Mouse (Mus musculus) heart, embryonic 15.5 days (tissue): ENCODE data around the gene Ptgr1. TPM values are rescaled to one million over a fixed set of nuclear protein-coding genes. Genes with fewer than 3 reads are reported as not detected.

Source experiments
- ATAC-seq: fragments of 200-750 bp; cut with Nextera tagmentation; replicated peaks from 2 replicates; pipeline ENCODE4 v1.8.0; 2017; ENCODE audit warnings: low read depth, moderate TSS enrichment; ENCODE audit not compliant: insufficient number of reproducible peaks, insufficient read depth, low FRiP score
- H3K27ac ChIP-seq: fragments of 300-500 bp; sonication (generic); 2 replicates; pipeline ENCODE4 v1.5.1; 2015; ENCODE audit warnings: mild to moderate bottlenecking, inconsistent platforms
- H3K27me3 ChIP-seq: fragments of 300-500 bp; sonication (generic); 2 replicates; pipeline ENCODE4 v1.6.1; 2015; ENCODE audit warnings: inconsistent platforms
- H3K36me3 ChIP-seq: fragments of 300-500 bp; sonication (generic); 2 replicates; pipeline ENCODE4 v1.6.1; 2015; ENCODE audit warnings: mild to moderate bottlenecking, inconsistent platforms
- H3K4me1 ChIP-seq: fragments of 300-500 bp; sonication (generic); replicated peaks from 2 replicates; pipeline ENCODE4 v1.6.1; 2015; ENCODE audit warnings: inconsistent platforms
- H3K4me2 ChIP-seq: fragments of 300-500 bp; sonication (generic); 2 replicates; pipeline ENCODE4 v1.6.1; 2015; ENCODE audit warnings: inconsistent platforms, mild to moderate bottlenecking, moderate library complexity
- H3K4me3 ChIP-seq: fragments of 300-500 bp; sonication (generic); 2 replicates; pipeline ENCODE4 v1.5.1; 2015; ENCODE audit warnings: mild to moderate bottlenecking, inconsistent platforms
- H3K9ac ChIP-seq: fragments of 300-500 bp; sonication (generic); 2 replicates; pipeline ENCODE4 v1.6.1; 2015; ENCODE audit warnings: mild to moderate bottlenecking, inconsistent platforms
- H3K9me3 ChIP-seq: fragments of 300-500 bp; sonication (generic); replicated peaks from 2 replicates; pipeline ENCODE4 v1.6.1; 2016; ENCODE audit warnings: inconsistent platforms
- WGBS: fragments of 180-500 bp; shearing (Covaris S2); methylation state at CpG from one replicate; pipeline ENCODE4 v1.1.7; 2015; ENCODE audit warnings: mixed read lengths; 5-methylcytosine and 5-hydroxymethylcytosine counted together
- polyA plus RNA-seq: library from polyadenylated mRNA; unstranded; fragments of >200 nt; fragmentation: Nextera tagmentation; extraction: Ambion mirVana; gene quantifications from 2 replicates; pipeline ENCODE4 v1.2.1, GENCODE M21; 2015

Ptgr1 gene
- polyA plus RNA-seq, 1 experiment from 2014 or later = 11.3 TPM

DNA sequence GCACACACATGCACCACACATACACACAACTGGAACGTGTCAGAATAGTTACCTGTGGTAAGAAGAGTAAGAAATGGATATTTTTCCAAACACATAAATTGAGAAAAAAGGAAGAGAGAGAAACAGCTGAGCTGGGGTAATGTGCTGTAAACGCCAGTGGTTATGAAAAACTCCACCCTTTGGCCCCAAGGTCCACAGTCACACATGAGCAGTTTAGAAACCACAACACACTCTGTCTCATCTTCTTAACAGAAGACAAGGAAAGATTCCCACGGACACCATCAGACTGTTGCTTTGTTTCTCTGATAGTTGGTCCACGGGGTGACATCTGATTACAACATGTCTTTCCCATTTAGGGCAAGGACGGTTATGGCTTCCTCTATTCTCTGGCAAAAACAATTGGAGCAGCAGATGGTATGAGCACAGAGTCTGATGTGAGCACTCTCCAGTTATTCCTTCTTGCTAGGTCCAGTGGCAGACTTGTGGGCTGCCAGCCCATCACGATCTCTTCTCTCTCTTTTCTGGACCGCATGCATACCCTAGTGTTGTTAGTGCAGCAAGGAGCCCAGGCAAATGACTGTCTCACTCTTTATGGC lies 2.5 kb upstream of the Ptgr1 start:
- H3K9ac ChIP-seq = no peak overlapping the region
- no peaks in the 10 kb centered on the region for H3K9me3 ChIP-seq
- no peaks in the 10 kb centered on the region for H3K36me3 ChIP-seq
- H3K27ac ChIP-seq = no peak overlapping the region
- no peak for ATAC-seq
- 78% methylated on average over 7 of the region's 7 CpGs for WGBS
- H3K4me1 ChIP-seq = peaks cover 11% of the 10 kb centered on the region
- no peak overlapping the region for H3K4me2 ChIP-seq
- no peak overlapping the region for H3K4me3 ChIP-seq
- H3K27me3 ChIP-seq = no peaks in the 10 kb centered on the region

- no peaks in the 10 kb centered on the region for H3K9me3 ChIP-seq
- peaks cover 11% of the 10 kb centered on the region for H3K4me1 ChIP-seq
- 13% methylated on average over 7 of the region's 7 CpGs for WGBS
- no peaks in the 10 kb centered on the region; the same call in 1 of the 2 replicates for H3K36me3 ChIP-seq
- H3K27me3 ChIP-seq = no peaks in the 10 kb centered on the region
- ATAC-seq = no peak
- H3K27ac ChIP-seq = no peak overlapping the region
- no peak overlapping the region for H3K9ac ChIP-seq
- H3K4me3 ChIP-seq = no peak overlapping the region
- H3K4me2 ChIP-seq = no peak overlapping the region
These were observed 1.7 kb downstream of the Ptgr1 start for GRCm38 (mm10) chr4:58985157-58985648.

- H3K27ac ChIP-seq = no peak overlapping the region
- 79% methylated on average over 8 of the region's 8 CpGs for WGBS
These were observed 4.1 kb downstream of the Ptgr1 start for GRCm38 (mm10) chr4:58982806-58983205.

DNA sequence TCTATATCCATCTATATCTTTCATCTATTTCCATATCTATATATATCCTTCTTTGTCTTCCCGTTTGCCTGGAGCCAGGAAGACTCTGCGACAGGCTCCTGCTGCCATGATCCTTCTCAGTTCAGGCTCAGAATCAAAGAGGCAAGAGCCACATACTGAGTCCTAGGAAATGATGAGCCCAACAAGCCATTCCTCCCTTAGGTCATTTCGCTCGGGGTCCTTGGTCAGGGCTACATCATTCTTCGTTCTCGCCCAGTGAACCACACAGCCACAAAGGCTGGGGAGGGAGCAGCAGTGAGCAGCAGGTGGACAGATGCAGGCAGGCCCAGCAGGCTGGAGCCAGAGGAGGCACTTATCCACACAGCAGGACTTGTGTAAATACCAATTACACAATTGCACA lies 5.5 kb downstream of the Ptgr1 start:
- no peaks in the 10 kb centered on the region; the same call in 1 of the 2 replicates for H3K36me3 ChIP-seq
- H3K27ac ChIP-seq = no peak overlapping the region
- no peak overlapping the region for H3K4me3 ChIP-seq
- ATAC-seq = no peak
- H3K9ac ChIP-seq = no peak overlapping the region
- H3K9me3 ChIP-seq = no peaks in the 10 kb centered on the region
- H3K4me2 ChIP-seq = no peak overlapping the region
- H3K4me1 ChIP-seq = 0 out of 2 replicates have a peak, but pooled peaks cover 3% of the 10 kb centered on the region
- no peaks in the 10 kb centered on the region for H3K27me3 ChIP-seq
- 81% methylated on average over 6 of the region's 6 CpGs for WGBS

More at GRCm38 (mm10) chr4:58982806-58983205, 4.1 kb downstream of the Ptgr1 start:
- Histone ChIP-seq H3K9ac (no peak overlapping the region), H3K9me3 (no peaks in the 10 kb centered on the region), H3K4me3 (no peak overlapping the region), H3K36me3 (no peaks in the 10 kb centered on the region; the same call in 1 of the 2 replicates), H3K4me2 (no peak overlapping the region), H3K27me3 (no peaks in the 10 kb centered on the region), H3K4me1 (peaks cover 11% of the 10 kb centered on the region)
- ATAC-seq = no peak

- H3K4me2 ChIP-seq = no peak overlapping the region
- no peaks in the 10 kb centered on the region; the same call in 1 of the 2 replicates for H3K36me3 ChIP-seq
- no peak overlapping the region for H3K4me3 ChIP-seq
- H3K27me3 ChIP-seq = no peaks in the 10 kb centered on the region
- no peaks in the 10 kb centered on the region for H3K9me3 ChIP-seq
- no peaks in the 10 kb centered on the region for H3K4me1 ChIP-seq
- 70% methylated on average over 5 of the region's 5 CpGs for WGBS
- H3K9ac ChIP-seq = no peak overlapping the region
- no peak for ATAC-seq
- no peak overlapping the region for H3K27ac ChIP-seq
These were observed 11.2 kb downstream of the Ptgr1 start for GRCm38 (mm10) chr4:58975711-58976110.

DNA sequence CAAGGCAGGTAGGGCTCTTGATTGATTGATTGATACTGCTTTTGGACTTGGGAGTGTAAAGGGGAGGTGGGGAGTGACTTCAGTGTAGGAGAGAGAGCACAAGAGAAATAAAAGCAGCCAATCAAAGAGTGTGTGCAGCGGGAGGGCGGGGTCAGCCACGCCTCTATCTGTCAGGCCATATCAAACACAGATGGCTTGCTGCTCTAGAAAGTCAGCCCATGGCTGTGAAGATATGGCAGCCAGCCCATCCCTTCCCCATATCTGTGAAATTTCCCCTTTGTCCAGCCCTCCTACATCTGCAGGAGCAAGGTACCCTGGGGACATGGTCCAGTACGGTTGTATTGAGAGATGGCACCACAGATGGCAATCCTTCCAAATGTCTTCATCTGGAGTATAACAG lies 16.2 kb downstream of the Ptgr1 start:
- ATAC-seq = no peak
- 76% methylated on average over 4 of the region's 4 CpGs for WGBS
- H3K9me3 ChIP-seq = no peaks in the 10 kb centered on the region
- H3K4me3 ChIP-seq = no peak overlapping the region
- H3K36me3 ChIP-seq = no peaks in the 10 kb centered on the region; the same call in 1 of the 2 replicates
- H3K27me3 ChIP-seq = no peaks in the 10 kb centered on the region
- no peaks in the 10 kb centered on the region for H3K4me1 ChIP-seq
- H3K9ac ChIP-seq = no peak overlapping the region
- no peak overlapping the region for H3K4me2 ChIP-seq
- H3K27ac ChIP-seq = no peak overlapping the region

DNA sequence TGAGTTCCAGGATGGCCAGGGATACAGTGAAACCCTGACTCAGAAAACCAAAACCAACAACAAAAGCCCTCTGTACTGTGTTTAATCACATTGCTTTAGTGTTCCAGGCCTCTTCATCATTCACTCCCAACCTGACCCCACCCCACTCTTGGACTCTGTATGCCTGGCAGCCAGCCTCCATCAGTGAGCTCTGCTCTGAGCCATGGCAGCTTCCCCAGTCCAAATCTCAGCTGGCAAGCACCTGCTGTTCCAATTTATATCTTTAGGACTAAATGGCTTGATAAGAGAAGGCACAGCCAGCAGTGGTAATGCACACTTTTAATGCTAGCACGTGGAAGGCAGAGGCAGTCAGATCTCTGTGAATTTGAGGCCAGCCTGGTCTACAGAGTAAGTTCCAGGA lies 21.8 kb downstream of the Ptgr1 start:
- ATAC-seq = no peak
- H3K27ac ChIP-seq = no peak overlapping the region
- no peak overlapping the region for H3K9ac ChIP-seq
- H3K36me3 ChIP-seq = no peaks in the 10 kb centered on the region
- WGBS = 92% methylated on average over 1 of the region's 1 CpGs
- no peak overlapping the region for H3K4me3 ChIP-seq
- no peaks in the 10 kb centered on the region for H3K9me3 ChIP-seq
- no peaks in the 10 kb centered on the region for H3K27me3 ChIP-seq
- H3K4me2 ChIP-seq = no peak overlapping the region
- H3K4me1 ChIP-seq = no peaks in the 10 kb centered on the region

GRCm38 (mm10) chr4:58963271-58963670 lies 23.6 kb downstream of the Ptgr1 start:
- Histone ChIP-seq H3K27me3 (no peaks in the 10 kb centered on the region), H3K9ac (no peak overlapping the region), H3K4me1 (no peaks in the 10 kb centered on the region), H3K27ac (no peak overlapping the region), H3K9me3 (no peaks in the 10 kb centered on the region), H3K36me3 (no peaks in the 10 kb centered on the region), H3K4me3 (no peak overlapping the region), H3K4me2 (no peak overlapping the region)
- ATAC-seq = no peak
- WGBS = 86% methylated on average over 4 of the region's 4 CpGs

DNA sequence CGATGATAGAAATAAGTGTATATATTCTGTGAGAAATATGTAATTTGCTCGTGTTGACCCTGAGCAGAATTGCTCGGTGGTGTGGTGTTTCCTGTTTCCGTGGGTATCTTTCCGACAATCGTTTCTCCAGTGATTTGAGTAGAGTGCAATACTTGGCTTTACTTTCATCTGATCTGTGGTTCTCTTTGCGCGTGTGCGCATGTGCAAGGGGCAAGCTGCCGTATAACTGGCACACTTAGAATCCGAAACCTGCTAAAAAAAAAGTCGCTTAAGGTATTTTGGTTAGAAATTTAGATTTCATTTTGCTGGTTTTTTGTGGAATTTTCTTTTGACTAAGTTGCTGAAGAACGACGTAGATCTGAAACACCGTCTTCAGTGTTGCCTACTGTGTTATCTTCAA lies 25.2 kb downstream of the Ptgr1 start:
- Histone ChIP-seq H3K4me3 (no peak overlapping the region), H3K4me1 (no peaks in the 10 kb centered on the region), H3K27ac (no peak overlapping the region), H3K36me3 (no peaks in the 10 kb centered on the region), H3K27me3 (no peaks in the 10 kb centered on the region), H3K9me3 (no peaks in the 10 kb centered on the region), H3K4me2 (no peak overlapping the region), H3K9ac (no peak overlapping the region)
- ATAC-seq = no peak
- 86% methylated on average over 15 of the region's 15 CpGs for WGBS

DNA sequence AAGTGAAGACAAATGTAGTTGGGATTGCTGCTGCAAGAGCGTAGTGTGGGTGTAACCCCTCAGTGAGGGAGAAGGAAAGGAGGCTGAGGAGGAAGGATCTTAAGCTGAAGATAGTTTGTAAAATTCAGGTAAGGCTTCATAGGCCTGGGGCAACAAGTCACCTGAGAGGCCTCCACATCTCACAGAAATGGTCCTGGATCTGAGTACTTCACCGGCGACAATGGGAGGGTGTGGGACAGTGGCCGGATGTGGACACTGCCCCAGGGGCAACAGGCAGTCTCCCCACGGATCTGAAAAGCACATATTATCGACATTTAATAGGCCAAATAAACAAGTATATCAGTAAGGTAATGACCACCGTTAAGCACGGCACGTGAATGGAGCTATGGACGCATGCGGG lies 34.3 kb downstream of the Ptgr1 start:
- WGBS = 88% methylated on average over 11 of the region's 11 CpGs
- no peaks in the 10 kb centered on the region for H3K9me3 ChIP-seq
- H3K27ac ChIP-seq = no peak overlapping the region
- H3K4me2 ChIP-seq = no peak overlapping the region
- H3K4me1 ChIP-seq = no peaks in the 10 kb centered on the region
- H3K4me3 ChIP-seq = no peak overlapping the region
- no peak overlapping the region for H3K9ac ChIP-seq
- no peak for ATAC-seq
- no peaks in the 10 kb centered on the region for H3K36me3 ChIP-seq
- H3K27me3 ChIP-seq = no peaks in the 10 kb centered on the region

GRCm38 (mm10) chr4:58948391-58948790 lies 38.5 kb downstream of the Ptgr1 start:
- Histone ChIP-seq H3K9me3 (no peaks in the 10 kb centered on the region), H3K4me2 (no peak overlapping the region), H3K4me3 (no peak overlapping the region), H3K36me3 (no peaks in the 10 kb centered on the region), H3K27me3 (peaks cover 16% of the 10 kb centered on the region), H3K9ac (no peak overlapping the region), H3K27ac (no peak overlapping the region), H3K4me1 (peaks cover 4% of the 10 kb centered on the region; the same call in 1 of the 2 replicates)
- WGBS = 70% methylated on average over 4 of the region's 4 CpGs
- ATAC-seq = no peak

DNA sequence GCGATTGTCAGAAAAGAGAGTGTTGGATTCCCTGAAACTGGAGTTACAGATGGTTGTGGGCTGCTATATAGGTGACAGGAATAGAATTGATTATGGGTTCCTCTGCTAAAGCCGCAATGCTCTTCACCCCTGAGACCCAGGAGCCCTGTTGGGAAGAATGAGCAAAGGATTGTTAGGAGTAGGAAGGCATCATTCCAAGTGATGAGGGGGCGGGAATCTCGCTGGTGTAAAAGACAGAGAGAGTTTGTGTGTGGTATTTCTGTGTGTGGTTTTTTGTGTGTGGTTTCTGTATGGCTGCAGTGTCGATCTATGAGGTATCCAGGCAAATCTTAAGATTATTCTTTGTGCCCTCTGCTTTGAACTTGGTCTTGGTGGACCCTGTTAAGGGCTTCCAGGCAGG lies 42.2 kb downstream of the Ptgr1 start:
- Histone ChIP-seq H3K36me3 (no peaks in the 10 kb centered on the region), H3K9me3 (no peaks in the 10 kb centered on the region), H3K27ac (no peak overlapping the region), H3K4me1 (peaks cover 9% of the 10 kb centered on the region; the same call in 1 of the 2 replicates), H3K4me3 (no peak overlapping the region), H3K27me3 (peaks cover 19% of the 10 kb centered on the region), H3K9ac (no peak overlapping the region), H3K4me2 (no peak overlapping the region)
- 57% methylated on average over 5 of the region's 5 CpGs for WGBS
- ATAC-seq = no peak
